Mouse (Mus musculus) cerebellum, postnatal 10 days (tissue): Measurements from ENCODE around the gene Ccdc62.
A peak's percentile ranks its signal among the peaks of the same experiment; 100 is the strongest.

Source experiments
- DNase-seq, 2 experiments: peaks; one replicate each; pipeline ENCODE4 v3.0.0; 2021; ENCODE audit warnings: mixed read lengths in 2 of 2

Gene Ccdc62

GRCm38 (mm10) chr5:123938479-123938878, 8.0 kb downstream of the Ccdc62 start:
- DNase-seq = no peak

GRCm38 (mm10) chr5:123946546-123946945, 16.1 kb downstream of the Ccdc62 start:
- DNase-seq = no peak

- peak; percentile 55 to 87 for DNase-seq
These were observed 16.7 kb downstream of the Ccdc62 start for GRCm38 (mm10) chr5:123947041-123947761.

- peak in 1 of 2 experiments; percentile 31 for DNase-seq
These were observed 22.0 kb downstream of the Ccdc62 start for GRCm38 (mm10) chr5:123952365-123953045.

- DNase-seq = no peak
These were observed 26.7 kb downstream of the Ccdc62 start for GRCm38 (mm10) chr5:123957213-123957612.

- DNase-seq = no peak
These were observed 28.5 kb downstream of the Ccdc62 start for GRCm38 (mm10) chr5:123959018-123959417.

- no peak for DNase-seq
These were observed 29.6 kb downstream of the Ccdc62 start for GRCm38 (mm10) chr5:123960129-123960528.

GRCm38 (mm10) chr5:123961046-123961445, 30.6 kb downstream of the Ccdc62 start:
- DNase-seq = peak; percentile 54 to 55

- no peak for DNase-seq
These were observed 33.7 kb downstream of the Ccdc62 start for GRCm38 (mm10) chr5:123964208-123964607.

- no peak for DNase-seq
These were observed 36.3 kb downstream of the Ccdc62 start for GRCm38 (mm10) chr5:123966759-123967158.

- DNase-seq = no peak
These were observed 38.0 kb downstream of the Ccdc62 start for GRCm38 (mm10) chr5:123968468-123968867.

- no peak for DNase-seq
These were observed 38.7 kb downstream of the Ccdc62 start for GRCm38 (mm10) chr5:123969216-123969615.

- no peak for DNase-seq
These were observed 40.1 kb downstream of the Ccdc62 start for GRCm38 (mm10) chr5:123970576-123970975.

- no peak for DNase-seq
These were observed 42.0 kb downstream of the Ccdc62 start for GRCm38 (mm10) chr5:123972453-123972852.

GRCm38 (mm10) chr5:123973299-123974178, 43.1 kb downstream of the Ccdc62 start, which contains the start of gene Hip1r:
Gene Hip1r, plus strand, starts transcription at chr5:123973628.
- DNase-seq = peak; percentile 87 to 91

GRCm38 (mm10) chr5:123974179-123974485, 43.7 kb downstream of the Ccdc62 start:
- DNase-seq = peak in 1 of 2 experiments; percentile 55

- DNase-seq = peak; percentile 73
These were observed 44.2 kb downstream of the Ccdc62 start for GRCm38 (mm10) chr5:123974616-123975111.

- DNase-seq = peak in 1 of 2 experiments; percentile 27
These were observed 45.2 kb downstream of the Ccdc62 start for GRCm38 (mm10) chr5:123975668-123976180.

- no peak for DNase-seq
These were observed 46.8 kb downstream of the Ccdc62 start for GRCm38 (mm10) chr5:123977231-123977630.

- no peak for DNase-seq
These were observed 47.7 kb downstream of the Ccdc62 start for GRCm38 (mm10) chr5:123978131-123978530.

GRCm38 (mm10) chr5:123979221-123979979, 48.9 kb downstream of the Ccdc62 start:
- DNase-seq = peak; percentile 65 to 75

GRCm38 (mm10) chr5:123979980-123980369, 49.5 kb downstream of the Ccdc62 start:
- no peak for DNase-seq
